Mouse (Mus musculus) c-Kit-positive CD71-negative TER-119-negative erythroid progenitor cells, embryonic 14.5 days (primary cell): ENCODE results near the gene Ltb4r2.

Experiments
- DNase-seq: peaks from one replicate; pipeline ENCODE4 v3.0.0-alpha.2; 2013; ENCODE audit warnings: low read depth

Gene Ltb4r2

GRCm38 (mm10) chr14:55781310-55781709 is 20.1 kb downstream of the Ltb4r2 start:
- no peak for DNase-seq

GRCm38 (mm10) chr14:55782361-55782960 is 21.2 kb downstream of the Ltb4r2 start:
- no peak for DNase-seq

- no peak for DNase-seq
Observed at GRCm38 (mm10) chr14:55783171-55783957, 22.1 kb downstream of the Ltb4r2 start.

- no peak for DNase-seq
Observed at GRCm38 (mm10) chr14:55783958-55784235, 22.7 kb downstream of the Ltb4r2 start, which contains the start of gene Adcy4. Gene Adcy4, minus strand, starts transcription at chr14:55784095.

- DNase-seq = no peak
Observed at GRCm38 (mm10) chr14:55785195-55785594, 24.0 kb downstream of the Ltb4r2 start.

- DNase-seq = no peak
Observed at GRCm38 (mm10) chr14:55787731-55788130, 26.5 kb downstream of the Ltb4r2 start.

GRCm38 (mm10) chr14:55788256-55789050 is 27.2 kb downstream of the Ltb4r2 start, which contains the start of gene Ripk3:
Gene Ripk3, minus strand, starts transcription at chr14:55788865.
- DNase-seq = peak; percentile 74

- no peak for DNase-seq
Observed at GRCm38 (mm10) chr14:55793461-55793860, 32.2 kb downstream of the Ltb4r2 start.

GRCm38 (mm10) chr14:55793946-55794345 is 32.7 kb downstream of the Ltb4r2 start:
- DNase-seq = no peak

- DNase-seq = peak; percentile 43
Observed at GRCm38 (mm10) chr14:55795380-55796163, 34.3 kb downstream of the Ltb4r2 start.
